In the genomic region with DNA sequence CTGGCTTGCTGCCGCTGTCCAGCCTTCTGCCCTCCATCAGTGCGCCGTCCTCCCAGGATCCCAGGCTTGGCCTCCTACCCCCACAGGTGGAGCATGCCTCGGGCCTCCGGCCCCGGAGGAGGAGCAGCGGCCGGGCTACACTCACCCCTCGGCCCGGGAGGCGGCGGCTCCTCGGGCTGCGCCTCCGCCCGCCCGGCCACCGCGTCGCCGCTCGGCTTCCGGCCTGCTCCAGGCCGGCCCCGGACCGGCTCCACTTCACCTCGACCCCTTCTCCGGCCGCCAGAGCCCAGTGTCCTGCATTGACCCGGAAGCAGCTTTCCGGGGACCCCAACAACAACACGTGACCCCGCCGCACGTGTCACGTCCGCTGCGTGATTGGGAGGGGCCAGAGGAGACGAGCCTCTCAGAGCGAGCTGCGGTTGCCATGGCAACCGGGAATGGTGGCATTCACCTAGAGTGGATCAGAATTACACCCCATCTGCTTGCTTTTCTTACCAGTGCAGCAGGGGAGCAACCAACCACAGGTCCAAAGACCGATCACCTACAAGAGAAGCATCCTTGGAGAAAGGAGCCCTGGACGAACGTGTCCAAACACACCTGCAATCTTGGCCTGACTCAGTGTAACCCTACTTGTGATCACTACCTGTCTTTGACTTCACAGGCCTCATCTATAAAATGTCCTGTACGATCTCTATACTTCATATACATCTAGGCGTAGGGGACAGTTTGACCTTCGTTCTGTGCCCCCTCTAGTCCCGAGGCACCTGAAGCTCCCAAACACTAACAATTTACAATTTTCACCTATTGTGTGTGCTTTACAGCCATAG, we compare ENCODE assay signal across 8 mouse cellular contexts. TPM values are rescaled to one million over a fixed set of nuclear protein-coding genes. Genes with fewer than 3 reads are reported as not detected.
DNase-seq lines count a peak whose midpoint lies in the region; ATAC-seq lines count a peak whose summit lies in the region.

No protein-coding gene starts in this region.

- H3K9ac ChIP-seq in embryonic facial prominence, embryonic 12.5 days: peak overlapping the region; percentile 70
- H3K9ac ChIP-seq in midbrain, embryonic 12.5 days (replicated peaks): peak overlapping the region; percentile 93

- peak overlapping the region; percentile 42; the same call in 1 of the 2 replicates for H3K27ac ChIP-seq in embryonic facial prominence, embryonic 12.5 days
- peak overlapping the region; percentile 89 for H3K27ac ChIP-seq in limb, embryonic 10.5 days
- peak overlapping the region; percentile 63 for H3K27ac ChIP-seq in midbrain, embryonic 12.5 days (replicated peaks)

- H3K4me1 ChIP-seq in embryonic facial prominence, embryonic 12.5 days: peaks cover 9% of the 10 kb centered on the region
- peaks cover 11% of the 10 kb centered on the region for H3K4me1 ChIP-seq in limb, embryonic 10.5 days
- peaks cover 17% of the 10 kb centered on the region for H3K4me1 ChIP-seq in midbrain, embryonic 12.5 days

- no peaks in the 10 kb centered on the region for H3K36me3 ChIP-seq in embryonic facial prominence, embryonic 12.5 days
- peaks cover 4% of the 10 kb centered on the region; the same call in 1 of the 2 replicates for H3K36me3 ChIP-seq in limb, embryonic 10.5 days
- peaks cover 10% of the 10 kb centered on the region for H3K36me3 ChIP-seq in midbrain, embryonic 12.5 days

- 6% methylated on average over 49 of the region's 49 CpGs for WGBS in embryonic facial prominence, embryonic 12.5 days
- WGBS in limb, embryonic 10.5 days: 7% methylated on average over 49 of the region's 49 CpGs
- 6% methylated on average over 49 of the region's 49 CpGs for WGBS in midbrain, embryonic 12.5 days

- H3K4me3 ChIP-seq in embryonic facial prominence, embryonic 12.5 days: peak overlapping the region; percentile 72
- peak overlapping the region; percentile 93 for H3K4me3 ChIP-seq in limb, embryonic 10.5 days
- H3K4me3 ChIP-seq in midbrain, embryonic 12.5 days: peak overlapping the region; percentile 97

- no peaks in the 10 kb centered on the region for H3K9me3 ChIP-seq in embryonic facial prominence, embryonic 12.5 days
- no peaks in the 10 kb centered on the region for H3K9me3 ChIP-seq in limb, embryonic 10.5 days (replicated peaks)
- no peaks in the 10 kb centered on the region for H3K9me3 ChIP-seq in midbrain, embryonic 12.5 days

- H3K4me2 ChIP-seq in embryonic facial prominence, embryonic 12.5 days (replicated peaks): peak overlapping the region; percentile 75
- peak overlapping the region; percentile 90 for H3K4me2 ChIP-seq in midbrain, embryonic 12.5 days (replicated peaks)

- ATAC-seq in embryonic facial prominence, embryonic 12.5 days (ENCODE audit: insufficient number of reproducible peaks, insufficient read depth, low FRiP score, low TSS enrichment): peak; percentile 87
- ATAC-seq in midbrain, embryonic 12.5 days (ENCODE audit: low FRiP score, low read depth): peak; percentile 96

- H3K27me3 ChIP-seq in embryonic facial prominence, embryonic 12.5 days: no peaks in the 10 kb centered on the region
- no peaks in the 10 kb centered on the region for H3K27me3 ChIP-seq in limb, embryonic 10.5 days (ENCODE audit: low read depth, poor library complexity, severe bottlenecking)
- 0 out of 2 replicates have a peak, but pooled peaks cover 8% of the 10 kb centered on the region for H3K27me3 ChIP-seq in midbrain, embryonic 12.5 days

- DNase-seq in 3134 (ENCODE audit: extremely low read depth, insufficient read length, low spot score): peak; percentile 84
- DNase-seq in adrenal gland, postnatal 36 days: peak; percentile 94 to 95
- peak; percentile 89 to 93 for DNase-seq in heart, adult 18-20 months
- peak; percentile 93 for DNase-seq in kidney, adult 18-20 months
- DNase-seq in limb, embryonic 10.5 days (ENCODE audit: low spot score): peak; percentile 95
- peak; percentile 87 for DNase-seq in skeletal muscle tissue, adult 2 months (ENCODE audit: low read depth, low spot score)

RNA-seq across cellular contexts. Expression of a gene that starts 35.5 kb away (rescaled TPM):
- 10 to 100 TPM; 50.0 to 76.7 TPM for total RNA-seq in adrenal gland, postnatal 36 days (2021)
- 4.9 and 5.5 TPM in 2 replicates for polyA plus RNA-seq in embryonic facial prominence, embryonic 12.5 days (2016; fragmentation: Nextera tagmentation; extraction: Ambion mirVana)
- 10 to 100 TPM; 19.0 to 22.7 TPM for total RNA-seq in heart, adult 18-20 months (2021)
- 3.1 and 4.0 TPM in 2 replicates for polyA plus RNA-seq in limb, embryonic 10.5 days (2016; fragmentation: Nextera tagmentation; extraction: Ambion mirVana)
- polyA plus RNA-seq in midbrain, embryonic 12.5 days (2016; fragmentation: Nextera tagmentation; extraction: Ambion mirVana): 5.8 TPM in 2 replicates

Comparison
In these comparisons a context has a peak if more than half of its experiments do, and no peak if none do; other contexts are left out.
1. Peak in every context shown above with its lines: DNase-seq, ATAC-seq, H3K4me3 ChIP-seq and H3K27ac ChIP-seq.